9 mouse cellular contexts compared by ENCODE assay signal in genomic region chr12:30884622-30885230, GRCm38 (mm10). TPM values are rescaled to one million over a fixed set of nuclear protein-coding genes. Genes with fewer than 3 reads are reported as not detected.
DNase-seq lines count a peak whose midpoint lies in the region; ATAC-seq and TF ChIP-seq lines count a peak whose summit lies in the region.
"Had no signal": no experiment of that assay in that cellular context is flagged by ENCODE, and none has a peak within 500 bp of the region (broad histone marks: within the 10 kb centered on the region; RNA-seq: fewer than 3 reads in every experiment).

No protein-coding gene starts in this region.

- no peak overlapping the region for H3K27ac ChIP-seq in layer of hippocampus, adult 2 months
- no peak overlapping the region for H3K27ac ChIP-seq in embryonic facial prominence, embryonic 15.5 days (replicated peaks)
- no peak overlapping the region for H3K27ac ChIP-seq in limb, embryonic 11.5 days (replicated peaks; ENCODE audit: low read depth, low read length)
- no peak overlapping the region for H3K27ac ChIP-seq in olfactory bulb, adult 2 months (ENCODE audit: insufficient read depth, low read depth, low read length)

- H3K36me3 ChIP-seq in embryonic facial prominence, embryonic 15.5 days: no peaks in the 10 kb centered on the region
- H3K36me3 ChIP-seq in limb, embryonic 11.5 days (ENCODE audit: control insufficient read depth, insufficient read depth, low read length): no peaks in the 10 kb centered on the region

- peak overlapping the region; percentile 68 for H3K4me3 ChIP-seq in layer of hippocampus, adult 2 months
- peak overlapping the region; percentile 49 for H3K4me3 ChIP-seq in embryonic facial prominence, embryonic 15.5 days (replicated peaks)
- H3K4me3 ChIP-seq in limb, embryonic 11.5 days (ENCODE audit: low read depth, low read length): peak overlapping the region; percentile 40
- H3K4me3 ChIP-seq in olfactory bulb, adult 2 months (ENCODE audit: insufficient read depth, low read depth, low read length): peak overlapping the region; percentile 49

- peaks cover 47% of the 10 kb centered on the region for H3K27me3 ChIP-seq in embryonic facial prominence, embryonic 15.5 days
- H3K27me3 ChIP-seq in limb, embryonic 11.5 days (ENCODE audit: control insufficient read depth, insufficient read depth, low read length): peaks cover 39% of the 10 kb centered on the region

- H3K4me1 ChIP-seq in embryonic facial prominence, embryonic 15.5 days: peaks cover 14% of the 10 kb centered on the region
- peaks cover 6% of the 10 kb centered on the region; the same call in 1 of the 2 replicates for H3K4me1 ChIP-seq in limb, embryonic 11.5 days (ENCODE audit: control insufficient read depth, insufficient read depth, low read length)
- peaks cover 8% of the 10 kb centered on the region for H3K4me1 ChIP-seq in olfactory bulb, adult 2 months (ENCODE audit: control insufficient read depth, insufficient read depth, low read length)

- 0 out of 2 replicates have a peak, but pooled peaks have one; percentile 19 for ATAC-seq in embryonic facial prominence, embryonic 15.5 days (ENCODE audit: insufficient number of reproducible peaks, low FRiP score, low TSS enrichment, low read depth)
- peak; percentile 31; the same call in 1 of the 2 replicates for ATAC-seq in limb, embryonic 11.5 days (ENCODE audit: insufficient number of reproducible peaks, low FRiP score, low TSS enrichment, low read depth)

- no peak for TF ChIP-seq CTCF in layer of hippocampus, adult 2 months (conservative IDR thresholded peaks at IDR 0.05)
- TF ChIP-seq CTCF in olfactory bulb, adult 2 months (IDR thresholded peaks at IDR 0.05; ENCODE audit: insufficient read depth, low read depth, low read length): no peak

- H3K9me3 ChIP-seq in embryonic facial prominence, embryonic 15.5 days (replicated peaks): no peaks in the 10 kb centered on the region
- H3K9me3 ChIP-seq in limb, embryonic 11.5 days (ENCODE audit: control insufficient read depth, low read length): no peaks in the 10 kb centered on the region

- no peak for TF ChIP-seq POLR2A in olfactory bulb, adult 2 months (IDR thresholded peaks at IDR 0.05; ENCODE audit: insufficient read depth, low read depth, low read length)

- DNase-seq in layer of hippocampus, adult 2 months (ENCODE audit: low spot score in 2 of 2): no peak
- DNase-seq in layer of hippocampus, adult 18-20 months (ENCODE audit: low spot score in 2 of 2): no peak
- DNase-seq in limb, embryonic 11.5 days (ENCODE audit: low spot score): peak; percentile 37
- DNase-seq in thymus, adult 18-20 months: no peak
- DNase-seq in left cerebral cortex, adult 8-10 months (ENCODE audit: low spot score in 2 of 2): no peak
- no peak for DNase-seq in gastrocnemius, postnatal 10 days
- DNase-seq: thymus, adult 2 months had no signal

- H3K9ac ChIP-seq in embryonic facial prominence, embryonic 15.5 days: peak overlapping the region; percentile 23
- H3K9ac ChIP-seq in limb, embryonic 11.5 days (ENCODE audit: low read length): 0 out of 2 replicates have a peak overlapping the region, but pooled peaks have one; percentile 43

- H3K4me2 ChIP-seq in embryonic facial prominence, embryonic 15.5 days (replicated peaks): peak overlapping the region; percentile 93
- H3K4me2 ChIP-seq in limb, embryonic 11.5 days (ENCODE audit: low read depth, severe bottlenecking): peak overlapping the region; percentile 93

- WGBS in embryonic facial prominence, embryonic 15.5 days: 8% methylated on average over 39 of the region's 39 CpGs
- 8% methylated on average over 39 of the region's 39 CpGs for WGBS in limb, embryonic 11.5 days
- 10% methylated on average over 39 of the region's 39 CpGs for WGBS in olfactory bulb, adult 2 months

RNA-seq across cellular contexts. Expression of gene Alkal2, which starts 0.6 kb away (rescaled TPM):
- total RNA-seq in layer of hippocampus, adult 2 months (2021): 1 to 10 TPM; 3.2 to 4.6 TPM
- 1 to 10 TPM; 4.3 to 5.2 TPM for total RNA-seq in layer of hippocampus, adult 18-20 months (2021)
- 5.5 and 6.3 TPM in 2 replicates for polyA plus RNA-seq in embryonic facial prominence, embryonic 15.5 days (2015; fragmentation: Nextera tagmentation; extraction: Ambion mirVana)
- 0.43 and 0.47 TPM in 2 replicates for polyA plus RNA-seq in limb, embryonic 11.5 days (2014; fragmentation: Nextera tagmentation; extraction: Ambion mirVana)
- polyA plus RNA-seq in olfactory bulb, adult 2 months (2012; ENCODE audit: insufficient read depth, insufficient read length, low replicate concordance, missing spikeins): not detected in 2 replicates
- total RNA-seq in left cerebral cortex, adult 8-10 months (2022): 1 to 10 TPM in 2 of 4 experiments, under 1 TPM in 2; 0.63 to 1.3 (median 0.99) TPM
- under 1 TPM; 0.63 to 0.87 TPM for total RNA-seq in gastrocnemius, postnatal 10 days (2021)

RNA-seq across cellular contexts. Expression of gene Acp1, which starts 26.7 kb away (rescaled TPM):
- total RNA-seq in layer of hippocampus, adult 2 months (2021): 10 to 100 TPM; 57.7 to 63.0 TPM
- 10 to 100 TPM; 56.7 to 58.3 TPM for total RNA-seq in layer of hippocampus, adult 18-20 months (2021)
- polyA plus RNA-seq in embryonic facial prominence, embryonic 15.5 days (2015; fragmentation: Nextera tagmentation; extraction: Ambion mirVana): 127 and 139 TPM in 2 replicates
- polyA plus RNA-seq in limb, embryonic 11.5 days (2014; fragmentation: Nextera tagmentation; extraction: Ambion mirVana): 207 and 222 TPM in 2 replicates
- not detected in 2 replicates for polyA plus RNA-seq in olfactory bulb, adult 2 months (2012; ENCODE audit: insufficient read depth, insufficient read length, low replicate concordance, missing spikeins)
- 10 to 100 TPM; 44.6 to 59.7 (median 56.6) TPM for total RNA-seq in left cerebral cortex, adult 8-10 months (2022)
- 10 to 100 TPM; 41.4 to 49.6 TPM for total RNA-seq in gastrocnemius, postnatal 10 days (2021)

RNA-seq across cellular contexts. Expression of gene Sh3yl1, which starts 26.7 kb away (rescaled TPM):
- 10 to 100 TPM; 11.0 TPM for total RNA-seq in layer of hippocampus, adult 2 months (2021)
- 10 to 100 TPM; 11.3 to 12.1 TPM for total RNA-seq in layer of hippocampus, adult 18-20 months (2021)
- polyA plus RNA-seq in embryonic facial prominence, embryonic 15.5 days (2015; fragmentation: Nextera tagmentation; extraction: Ambion mirVana): 13.4 and 16.8 TPM in 2 replicates
- 11.3 and 15.7 TPM in 2 replicates for polyA plus RNA-seq in limb, embryonic 11.5 days (2014; fragmentation: Nextera tagmentation; extraction: Ambion mirVana)
- not detected in 2 replicates for polyA plus RNA-seq in olfactory bulb, adult 2 months (2012; ENCODE audit: insufficient read depth, insufficient read length, low replicate concordance, missing spikeins)
- total RNA-seq in left cerebral cortex, adult 8-10 months (2022): 10 to 100 TPM; 12.5 to 14.0 (median 13.4) TPM
- total RNA-seq in gastrocnemius, postnatal 10 days (2021): 1 to 10 TPM; 1.9 to 2.7 TPM
